Mouse (Mus musculus) lung, adult 2 months (tissue): Measurements from ENCODE around the gene Nosip.

Experiments used
- CTCF ChIP-seq: fragments of 200-500 bp; IDR thresholded peaks from 2 replicates; pipeline ENCODE4 v1.5.1; 2011; ENCODE audit warnings: mild to moderate bottlenecking, low read length, control low read depth; ENCODE audit not compliant: insufficient read depth
- POLR2A ChIP-seq: fragments of 200-500 bp; IDR thresholded peaks from 2 replicates; pipeline ENCODE4 v1.6.1; 2011; ENCODE audit warnings: low read depth, mild to moderate bottlenecking, control low read depth, low read length, borderline replicate concordance; ENCODE audit errors: extremely low read depth

DNA sequence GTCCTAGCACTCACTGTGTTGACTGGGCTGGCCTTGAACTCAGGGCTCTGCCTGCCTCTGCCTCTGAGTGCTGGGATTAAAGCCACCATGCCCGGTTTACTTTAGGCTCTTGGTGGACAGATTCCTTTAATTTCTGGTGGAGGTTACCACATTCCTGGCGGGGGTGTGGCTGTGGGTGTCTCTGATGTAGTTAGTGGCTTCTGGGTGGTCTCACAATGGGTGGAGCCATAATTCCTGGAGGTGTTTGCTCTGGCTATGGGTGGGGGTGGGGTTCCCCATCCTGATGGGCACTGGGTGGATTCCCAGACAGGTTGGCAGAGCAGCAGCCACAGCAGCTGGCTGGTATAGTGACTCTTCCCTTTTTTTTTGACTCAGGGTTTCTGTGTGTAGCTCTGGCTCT is 49.7 kb downstream of the Nosip start:
- TF ChIP-seq CTCF: no peak
- TF ChIP-seq POLR2A: no peak
